Mouse (Mus musculus) right cerebral cortex, postnatal 36 days (tissue): ENCODE measurements at regions not wholly inside any gene's neighbourhood (a gene's known extent, or its start where the extent isn't known, plus 50 kb on each side); places are given as distances from the start of the nearest gene placed in this dataset.
"Not testable (repeated sequence)": the region's sequence is repeated elsewhere in the genome, so short reads cannot be mapped to it uniquely, and the experiment has no call there.

ENCODE experiments used
- DNase-seq, 2 experiments: peaks; one replicate each; pipeline ENCODE4 v3.0.0; 2022; ENCODE audit warnings: low spot score in 2 of 2, mixed read lengths in 1 of 2

- DNase-seq = peak; percentile 10 to 47
Measured at GRCm38 (mm10) chr10:34667203-34667602, 184.0 kb downstream of the Frk start.

GRCm38 (mm10) chr10:34667735-34668439 is 184.7 kb downstream of the Frk start:
- no peak for DNase-seq

- DNase-seq = no peak
Measured at GRCm38 (mm10) chr10:34671791-34672190, 188.6 kb downstream of the Frk start.

- DNase-seq = not testable (repeated sequence)
Measured at GRCm38 (mm10) chr10:34699414-34699813, 216.2 kb downstream of the Frk start.

- no peak for DNase-seq
Measured at GRCm38 (mm10) chr10:34701956-34702355, 218.8 kb downstream of the Frk start.

- DNase-seq = no peak
Measured at GRCm38 (mm10) chr10:34705416-34705815, 222.2 kb downstream of the Frk start.

GRCm38 (mm10) chr10:34731249-34731648 is 248.1 kb downstream of the Frk start:
- DNase-seq = no peak

- no peak for DNase-seq
Measured at GRCm38 (mm10) chr10:34762426-34762825, 279.2 kb downstream of the Frk start.

- DNase-seq = no peak
Measured at GRCm38 (mm10) chr10:34792099-34792498, 308.9 kb downstream of the Frk start.

GRCm38 (mm10) chr10:34811131-34811530 is 327.9 kb downstream of the Frk start:
- DNase-seq = no peak

- no peak for DNase-seq
Measured at GRCm38 (mm10) chr10:34824121-34824520, 340.9 kb downstream of the Frk start.

GRCm38 (mm10) chr10:34842015-34842504 is 358.9 kb downstream of the Frk start:
- peak in 1 of 2 experiments; percentile 1 for DNase-seq

- DNase-seq = no peak
Measured at GRCm38 (mm10) chr10:34856494-34857146, 373.4 kb downstream of the Frk start.

- no peak for DNase-seq
Measured at GRCm38 (mm10) chr10:34862693-34863092, 379.5 kb downstream of the Frk start.

- DNase-seq = no peak
Measured at GRCm38 (mm10) chr10:34871888-34872287, 388.7 kb downstream of the Frk start.

- DNase-seq = no peak
Measured at GRCm38 (mm10) chr10:34878511-34878910, 395.3 kb downstream of the Frk start.

GRCm38 (mm10) chr10:34887601-34888000 is 404.4 kb downstream of the Frk start:
- DNase-seq = no peak

- DNase-seq = no peak
Measured at GRCm38 (mm10) chr10:34904274-34904673, 421.1 kb downstream of the Frk start.

GRCm38 (mm10) chr10:34904692-34905091 is 421.5 kb downstream of the Frk start:
- no peak for DNase-seq

GRCm38 (mm10) chr10:34912153-34912723 is 429.0 kb downstream of the Frk start:
- DNase-seq = peak in 1 of 2 experiments; percentile 8
